Mouse (Mus musculus) induced T-regulatory cell, adult 2 months (primary cell): ENCODE data around the gene Krtap16-1.

Source experiments
- DNase-seq: peaks from one replicate; pipeline ENCODE4 v3.0.0-alpha.2; 2012; ENCODE audit warnings: low read depth

The Krtap16-1 gene

DNA sequence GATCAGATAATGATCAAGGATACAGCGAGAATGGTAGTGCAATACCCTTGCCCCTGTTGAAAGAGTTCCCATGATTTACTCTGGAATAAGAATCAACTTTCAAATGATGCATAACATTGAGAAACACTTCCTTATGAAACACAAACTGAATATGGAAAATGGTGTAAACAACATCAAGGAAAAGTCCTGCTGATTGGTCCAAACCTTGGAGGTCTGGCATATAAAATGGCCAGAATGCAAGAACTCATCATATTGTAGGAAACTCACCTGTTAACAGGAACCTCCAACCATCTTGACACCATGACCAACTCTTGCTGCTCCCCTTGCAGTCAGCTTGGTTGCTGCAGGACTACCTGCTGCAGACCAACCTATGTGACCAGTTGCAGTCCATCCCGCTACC is 38.2 kb downstream of the Krtap16-1 start, which contains the start of gene Krtap9-5:
Gene Krtap9-5, plus strand, starts transcription at position 301 of the 400 bp plus-strand sequence.
- DNase-seq: no peak

DNA sequence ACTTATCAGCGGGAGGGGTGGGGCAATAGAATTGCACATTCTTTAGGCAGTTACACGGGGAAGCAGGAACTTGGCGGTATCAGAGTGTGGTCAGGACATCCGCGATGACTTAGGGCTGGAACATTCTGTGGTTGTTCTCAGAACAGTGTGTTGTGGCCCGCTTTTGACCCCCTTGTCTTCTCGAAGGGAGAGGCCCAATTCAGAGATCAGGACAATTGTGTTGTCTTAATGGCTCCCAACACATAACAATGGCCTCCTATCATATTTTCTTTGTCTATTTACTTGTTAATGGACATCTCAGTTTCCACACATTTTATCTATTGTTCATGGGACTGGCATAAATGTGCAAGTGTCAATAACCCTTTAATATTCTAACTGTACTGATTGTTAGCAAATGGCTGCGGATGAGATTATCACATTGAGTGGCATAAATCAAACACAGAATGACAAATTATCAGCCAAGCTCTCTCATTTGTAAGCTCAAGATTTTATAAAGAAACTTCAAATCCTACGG is 48.6 kb downstream of the Krtap16-1 start:
- no peak for DNase-seq

DNA sequence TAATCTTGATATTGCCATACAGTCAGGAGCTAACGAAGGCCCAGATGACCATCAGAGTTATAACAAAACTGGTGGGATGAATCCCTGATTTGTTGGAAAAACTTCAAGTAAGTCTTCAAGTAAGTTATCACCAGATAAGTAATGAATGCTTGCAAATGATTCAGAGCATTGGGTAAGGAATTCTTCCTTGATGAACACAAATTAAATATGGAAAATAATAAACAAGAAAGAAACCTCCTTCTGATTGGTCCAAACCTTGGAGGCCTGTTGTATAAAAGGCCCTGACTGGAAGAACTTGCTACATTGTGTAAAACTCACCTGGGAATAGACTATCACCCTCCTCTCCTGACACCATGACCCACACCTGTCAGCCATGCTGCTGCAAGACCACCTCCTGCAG is 50.4 kb downstream of the Krtap16-1 start, which contains the start of gene Krtap31-2:
Gene Krtap31-2, plus strand, starts transcription at position 301 of the 400 bp plus-strand sequence.
- no peak for DNase-seq
